ENCODE assay signal across 25 mouse cellular contexts in the genomic region with DNA sequence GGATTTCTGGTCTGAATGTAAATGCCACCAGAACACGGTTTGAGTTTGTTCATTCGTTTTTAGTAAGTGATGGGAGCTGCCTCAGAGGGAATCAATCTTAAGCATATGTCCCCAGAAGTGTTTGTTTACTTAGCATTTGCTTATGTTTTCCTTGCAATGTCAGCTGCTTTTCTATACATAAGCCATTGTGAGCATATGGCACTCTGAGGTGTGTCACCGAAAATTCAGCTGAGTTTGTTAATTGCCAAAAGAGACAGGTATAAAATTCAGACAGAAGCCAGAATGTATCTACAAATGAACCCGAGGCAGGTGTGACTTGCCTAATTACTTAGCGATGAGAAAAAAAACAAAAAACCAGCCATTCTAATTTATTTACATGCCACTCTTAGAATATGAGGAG.
A peak's percentile ranks its signal among the peaks of the same experiment; 100 is the strongest.
DNase-seq lines count a peak whose midpoint lies in the region; ATAC-seq and TF ChIP-seq lines count a peak whose summit lies in the region.
"Had no signal": no experiment of that assay in that cellular context is flagged by ENCODE, and none has a peak within 500 bp of the region (broad histone marks: within the 10 kb centered on the region; RNA-seq: fewer than 3 reads in every experiment).

No protein-coding gene starts in this region.

- no peaks in the 10 kb centered on the region for H3K36me3 ChIP-seq in forebrain, embryonic 13.5 days (ENCODE audit: poor library complexity, severe bottlenecking)
- H3K36me3 ChIP-seq in forebrain, embryonic 12.5 days (replicated peaks) = no peaks in the 10 kb centered on the region
- no peaks in the 10 kb centered on the region for H3K36me3 ChIP-seq in forebrain, embryonic 16.5 days (ENCODE audit: control insufficient read depth, insufficient read depth)
- H3K36me3 ChIP-seq in forebrain, embryonic 11.5 days (ENCODE audit: control insufficient read depth, insufficient read depth, low read length) = no peaks in the 10 kb centered on the region
- H3K36me3 ChIP-seq: embryonic facial prominence, embryonic 13.5 days; embryonic facial prominence, embryonic 15.5 days; forebrain, embryonic 10.5 days; G1E had no signal

- H3K4me3 ChIP-seq in forebrain, embryonic 13.5 days = no peak overlapping the region
- H3K4me3 ChIP-seq in forebrain, embryonic 12.5 days (replicated peaks) = no peak overlapping the region
- H3K4me3 ChIP-seq in forebrain, embryonic 16.5 days (replicated peaks; ENCODE audit: low read length) = no peak overlapping the region
- no peak overlapping the region for H3K4me3 ChIP-seq in forebrain, embryonic 11.5 days (ENCODE audit: low read depth, low read length)
- H3K4me3 ChIP-seq: embryonic facial prominence, embryonic 13.5 days; embryonic facial prominence, embryonic 15.5 days; erythroblast, embryonic 14.5 days; forebrain, embryonic 10.5 days had no signal

- H3K4me1 ChIP-seq in forebrain, embryonic 13.5 days = no peaks in the 10 kb centered on the region
- H3K4me1 ChIP-seq in forebrain, embryonic 12.5 days = no peaks in the 10 kb centered on the region
- H3K4me1 ChIP-seq in forebrain, embryonic 16.5 days (replicated peaks; ENCODE audit: control insufficient read depth, insufficient read depth, low read length) = no peaks in the 10 kb centered on the region
- no peaks in the 10 kb centered on the region for H3K4me1 ChIP-seq in forebrain, embryonic 11.5 days (replicated peaks; ENCODE audit: control insufficient read depth, insufficient read depth, low read length)
- H3K4me1 ChIP-seq: embryonic facial prominence, embryonic 13.5 days; embryonic facial prominence, embryonic 15.5 days; forebrain, embryonic 10.5 days had no signal

- H3K9me3 ChIP-seq in forebrain, embryonic 13.5 days (replicated peaks) = no peaks in the 10 kb centered on the region
- no peaks in the 10 kb centered on the region for H3K9me3 ChIP-seq in forebrain, embryonic 12.5 days
- no peaks in the 10 kb centered on the region for H3K9me3 ChIP-seq in forebrain, embryonic 16.5 days (ENCODE audit: control insufficient read depth, low read length)
- no peaks in the 10 kb centered on the region for H3K9me3 ChIP-seq in forebrain, embryonic 11.5 days (ENCODE audit: control insufficient read depth, low read length)
- H3K9me3 ChIP-seq: embryonic facial prominence, embryonic 13.5 days; embryonic facial prominence, embryonic 15.5 days; forebrain, embryonic 10.5 days had no signal

- ATAC-seq in forebrain, embryonic 13.5 days = peak; percentile 16; the same call in 1 of the 2 replicates
- no peak for ATAC-seq in forebrain, embryonic 12.5 days (ENCODE audit: low FRiP score)
- 0 out of 2 replicates have a peak, but pooled peaks have one; percentile 10 for ATAC-seq in forebrain, embryonic 16.5 days
- ATAC-seq in forebrain, embryonic 11.5 days (replicated peaks; ENCODE audit: low FRiP score) = no peak
- ATAC-seq: activated CD4-positive, CD25-positive, alpha-beta regulatory T cell, adult 4 months; CD4-positive, CD25-positive, alpha-beta regulatory T cell, adult 4 months; Patski had no signal

- no peak overlapping the region for H3K27ac ChIP-seq in forebrain, embryonic 13.5 days
- H3K27ac ChIP-seq in forebrain, embryonic 12.5 days = no peak overlapping the region
- no peak overlapping the region for H3K27ac ChIP-seq in forebrain, embryonic 16.5 days (ENCODE audit: low read length)
- no peak overlapping the region for H3K27ac ChIP-seq in forebrain, embryonic 11.5 days (ENCODE audit: low read depth, low read length)
- H3K27ac ChIP-seq: embryonic facial prominence, embryonic 13.5 days; embryonic facial prominence, embryonic 15.5 days; forebrain, embryonic 10.5 days had no signal

- no peak for TF ChIP-seq CTCF in brain, embryonic 14.5 days (IDR thresholded peaks at IDR 0.05; ENCODE audit: borderline replicate concordance, extremely low read depth, insufficient read depth, insufficient read length)

- no peak for DNase-seq in forebrain, embryonic 11.5 days (ENCODE audit: low spot score)
- peak; percentile 67 for DNase-seq in brain, embryonic 14.5 days (ENCODE audit: low read depth)
- DNase-seq: adrenal gland, adult 8-10 months; adrenal gland, postnatal 14 days; adrenal gland, postnatal 36 days; B cell, adult 2 months; cerebellum, adult 11 months; cerebellum, adult 18-20 months; cerebellum, adult 8-10 months; cerebellum, adult 9-11 months; cerebellum, postnatal 14 days; cerebellum, postnatal 36 days; embryo, embryonic 11 days had no signal

- 76% methylated on average over 5 of the region's 5 CpGs for WGBS in forebrain, embryonic 13.5 days
- 82% methylated on average over 5 of the region's 5 CpGs for WGBS in forebrain, embryonic 12.5 days
- 64% methylated on average over 5 of the region's 5 CpGs for WGBS in forebrain, embryonic 16.5 days
- WGBS in forebrain, embryonic 11.5 days = 85% methylated on average over 5 of the region's 5 CpGs

- no peak for TF ChIP-seq POLR2A in brain, embryonic 14.5 days (IDR thresholded peaks at IDR 0.05; ENCODE audit: borderline replicate concordance, extremely low read depth, insufficient read depth, insufficient read length, poor library complexity, severe bottlenecking)

- H3K4me2 ChIP-seq in forebrain, embryonic 13.5 days = no peak overlapping the region
- no peak overlapping the region for H3K4me2 ChIP-seq in forebrain, embryonic 12.5 days
- no peak overlapping the region for H3K4me2 ChIP-seq in forebrain, embryonic 16.5 days (ENCODE audit: low read length)
- H3K4me2 ChIP-seq in forebrain, embryonic 11.5 days (ENCODE audit: low read depth, low read length, severe bottlenecking) = no peak overlapping the region
- H3K4me2 ChIP-seq: embryonic facial prominence, embryonic 13.5 days; embryonic facial prominence, embryonic 15.5 days had no signal

- H3K27me3 ChIP-seq in forebrain, embryonic 13.5 days = no peaks in the 10 kb centered on the region
- no peaks in the 10 kb centered on the region for H3K27me3 ChIP-seq in forebrain, embryonic 12.5 days
- no peaks in the 10 kb centered on the region for H3K27me3 ChIP-seq in forebrain, embryonic 16.5 days (replicated peaks; ENCODE audit: control insufficient read depth, insufficient read depth, low read length)
- no peaks in the 10 kb centered on the region for H3K27me3 ChIP-seq in forebrain, embryonic 11.5 days (ENCODE audit: control insufficient read depth, insufficient read depth, low read length)
- H3K27me3 ChIP-seq: CH12.LX; embryonic facial prominence, embryonic 13.5 days; embryonic facial prominence, embryonic 15.5 days; Patski had no signal

- no peak overlapping the region for H3K9ac ChIP-seq in forebrain, embryonic 13.5 days
- no peak overlapping the region for H3K9ac ChIP-seq in forebrain, embryonic 12.5 days
- no peak overlapping the region for H3K9ac ChIP-seq in forebrain, embryonic 16.5 days (replicated peaks; ENCODE audit: low read depth, low read length)
- no peak overlapping the region for H3K9ac ChIP-seq in forebrain, embryonic 11.5 days (ENCODE audit: low read length)
- H3K9ac ChIP-seq: embryonic facial prominence, embryonic 13.5 days; embryonic facial prominence, embryonic 15.5 days had no signal

Comparison
In these comparisons a context has a peak if more than half of its experiments do, and no peak if none do; other contexts are left out.
1. ATAC-seq: peak in forebrain, embryonic 13.5 days (single experiment) and forebrain, embryonic 16.5 days (single experiment); none in forebrain, embryonic 12.5 days (single experiment) and forebrain, embryonic 11.5 days (single experiment).